Mouse (Mus musculus): Measurements from ENCODE around the gene Cxadr.

Cxadr gene

DNA sequence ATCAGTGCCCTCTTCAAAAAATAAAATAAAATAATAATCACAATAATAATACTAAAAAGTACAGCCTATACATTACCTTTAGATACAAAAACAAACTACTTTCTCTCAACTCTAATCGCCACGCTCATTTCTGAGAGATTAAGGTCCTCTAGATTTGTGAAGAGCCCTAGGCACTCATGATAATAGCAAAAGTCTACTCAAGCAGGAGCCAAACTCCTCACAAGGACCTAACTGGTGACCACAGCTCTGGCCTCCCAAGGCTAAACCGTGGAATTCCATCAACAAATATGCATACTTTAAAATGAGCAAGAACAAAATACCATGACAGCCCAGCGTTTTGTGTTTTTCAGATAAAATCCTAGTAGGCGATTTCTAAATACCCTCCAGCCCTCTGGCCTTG lies 71.5 kb downstream of the Cxadr start:
- DNase-seq, result no peak

DNA sequence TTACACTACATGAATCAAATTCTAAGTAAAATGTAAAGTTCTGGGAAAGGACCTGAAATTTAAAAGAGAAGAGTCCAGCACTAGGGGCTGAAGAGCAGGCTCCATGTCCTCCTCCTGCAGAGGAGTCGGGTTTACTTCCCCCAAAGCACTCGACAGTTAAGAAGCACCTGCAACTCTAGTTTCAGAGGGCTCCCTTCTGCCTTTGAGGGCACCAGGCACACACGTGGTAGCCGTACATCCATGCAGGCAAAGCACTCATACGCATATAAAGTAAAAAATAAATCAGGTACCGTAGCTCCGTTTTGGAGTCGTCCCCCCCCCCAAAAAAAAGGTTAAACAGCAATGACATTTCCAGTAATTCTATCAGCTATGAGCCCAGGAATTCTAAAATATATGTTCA lies 72.5 kb downstream of the Cxadr start:
- DNase-seq, result no peak

DNA sequence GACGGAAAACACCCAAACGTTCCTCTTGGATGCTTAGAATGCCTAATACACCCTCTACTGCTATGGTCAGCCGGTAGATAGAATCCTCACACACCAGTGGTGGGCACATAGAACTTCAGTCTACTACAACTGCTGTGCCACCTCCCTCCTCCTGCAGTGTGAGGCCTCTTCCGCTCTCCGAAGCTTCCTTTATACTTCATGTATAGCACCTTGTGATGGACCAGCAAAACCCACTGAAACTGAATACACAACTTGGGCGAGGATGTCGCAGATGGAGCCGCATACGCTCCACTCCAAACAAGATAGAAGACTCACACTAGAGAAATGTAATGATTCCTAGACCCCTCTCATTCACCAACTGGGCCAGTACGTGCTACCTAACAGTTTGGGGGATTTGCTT lies 73.9 kb downstream of the Cxadr start:
- peak; percentile 5 for DNase-seq

DNA sequence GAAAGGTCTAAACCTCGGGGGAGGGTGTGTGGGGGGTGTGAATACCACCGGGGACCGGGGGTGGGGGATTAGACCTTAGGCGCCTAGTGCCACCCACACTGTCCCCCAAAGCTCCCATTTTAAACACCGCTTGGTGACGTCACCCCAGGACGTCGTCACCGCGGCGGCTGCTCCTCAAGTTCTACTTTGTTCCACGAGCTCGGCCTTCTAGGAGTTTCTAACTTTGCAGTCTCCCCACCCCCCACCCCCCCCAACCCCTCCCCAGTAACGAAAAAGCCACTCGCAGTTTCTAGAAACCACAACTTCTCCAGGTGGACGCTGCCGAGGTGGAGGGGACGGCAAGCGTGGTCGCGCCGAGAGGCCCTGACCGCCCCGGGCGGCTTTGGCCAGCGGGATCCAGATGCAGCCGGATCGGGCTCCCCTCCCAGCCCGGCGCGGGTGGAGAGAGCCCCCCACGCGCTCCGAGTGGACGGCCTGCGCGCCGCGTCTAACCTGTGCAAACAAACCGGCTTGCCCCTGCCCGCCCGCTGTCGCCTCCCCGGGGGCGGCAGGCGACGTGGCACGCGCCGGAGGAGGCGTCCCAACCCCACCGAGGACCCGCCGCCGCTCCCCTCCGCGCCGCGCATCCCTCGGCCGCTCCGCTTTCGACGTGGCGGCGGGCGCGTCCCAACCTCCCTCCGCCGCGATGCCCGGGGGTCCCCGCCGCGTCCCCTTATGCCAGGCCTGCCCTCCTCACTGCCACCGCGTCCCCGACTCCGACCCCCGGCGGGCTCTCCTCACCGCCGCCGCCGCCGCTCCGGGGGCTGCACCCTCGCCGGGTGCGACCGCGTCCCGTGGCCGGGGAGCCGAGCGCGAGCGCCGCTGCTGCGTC lies 74.8 kb downstream of the Cxadr start:
- peak; percentile 27 for DNase-seq

DNA sequence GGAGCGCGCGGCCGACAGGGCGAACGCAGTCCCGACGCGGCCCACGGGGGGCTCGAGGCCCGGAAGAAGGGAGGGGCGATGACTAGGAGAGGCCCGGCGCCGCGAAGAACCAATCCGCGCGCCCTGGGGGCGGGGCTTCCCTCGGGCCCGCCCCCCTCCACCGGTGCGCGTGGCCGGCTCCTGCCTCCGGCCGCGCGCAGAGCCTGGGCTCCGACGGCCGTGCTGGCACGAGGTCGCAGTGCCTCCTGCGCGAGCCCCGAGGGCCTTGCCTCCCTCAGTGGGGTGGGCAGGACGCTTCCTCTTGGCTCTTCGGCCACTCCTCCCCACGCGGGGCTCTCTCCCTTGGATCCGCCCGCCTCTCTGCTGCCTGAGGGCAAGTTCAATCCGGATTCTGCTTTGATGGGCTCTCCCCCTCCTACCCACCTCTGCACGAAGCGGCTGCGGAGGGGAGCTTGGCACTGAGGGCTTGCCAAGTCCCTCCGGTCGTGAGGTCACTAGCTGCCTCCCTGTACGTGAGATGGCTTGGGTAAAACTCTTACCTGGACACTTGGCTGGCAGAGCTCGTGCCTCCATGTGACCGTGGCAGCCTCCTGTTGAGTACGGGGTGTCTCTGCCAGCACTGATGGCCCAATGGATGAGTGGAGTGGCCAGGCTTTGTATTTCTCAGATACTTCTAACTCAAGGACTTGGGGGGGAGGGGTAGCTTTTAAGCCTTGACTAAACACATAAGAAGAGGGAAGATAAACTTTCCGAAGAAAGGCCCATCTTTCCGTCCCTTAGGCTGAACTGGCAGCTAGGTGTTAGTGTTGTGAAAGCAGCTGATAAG lies 75.7 kb downstream of the Cxadr start, which contains the start of gene Btg3:
Gene Btg3, minus strand, starts transcription at position 448 of the 826 bp plus-strand sequence.
- DNase-seq, result peak; percentile 78

DNA sequence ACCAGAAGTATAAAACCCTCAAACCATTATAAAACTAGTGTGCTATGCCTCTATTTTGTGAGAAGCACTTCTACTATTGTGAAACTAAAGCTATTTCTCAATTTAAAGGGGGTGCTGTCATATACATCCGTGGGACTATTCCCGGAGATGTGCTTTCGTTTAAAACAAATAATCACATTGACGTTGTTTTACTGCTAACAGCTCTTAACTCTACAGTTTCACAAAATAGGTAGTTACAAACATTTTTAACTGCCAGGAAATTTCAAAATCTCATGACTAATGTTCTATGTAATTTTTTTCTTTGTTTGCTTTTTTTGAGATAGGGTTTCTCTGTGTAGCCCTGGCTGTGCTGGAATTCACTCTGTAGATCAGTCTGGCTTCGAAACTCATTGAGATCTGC lies 77.2 kb downstream of the Cxadr start:
- DNase-seq, result no peak

DNA sequence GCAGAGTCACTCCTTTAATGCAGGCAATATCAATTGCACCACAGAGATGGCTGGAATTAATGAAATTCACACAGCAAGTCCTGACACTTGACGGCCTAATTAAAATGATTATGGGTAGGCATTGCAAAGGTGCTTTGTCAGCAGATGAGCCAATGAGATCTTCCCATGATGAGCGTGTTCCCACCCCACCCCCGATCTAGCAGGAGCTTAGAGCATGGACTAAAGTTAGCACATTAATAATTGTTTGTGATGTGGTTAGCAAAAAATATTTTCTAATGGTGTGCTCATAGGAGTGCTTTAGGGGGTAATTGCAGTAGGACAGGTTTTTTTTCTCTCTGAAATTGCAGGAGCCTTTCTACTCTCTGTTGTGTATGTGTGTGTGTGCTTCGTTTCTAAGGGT lies 87.8 kb downstream of the Cxadr start:
- DNase-seq, result no peak

DNA sequence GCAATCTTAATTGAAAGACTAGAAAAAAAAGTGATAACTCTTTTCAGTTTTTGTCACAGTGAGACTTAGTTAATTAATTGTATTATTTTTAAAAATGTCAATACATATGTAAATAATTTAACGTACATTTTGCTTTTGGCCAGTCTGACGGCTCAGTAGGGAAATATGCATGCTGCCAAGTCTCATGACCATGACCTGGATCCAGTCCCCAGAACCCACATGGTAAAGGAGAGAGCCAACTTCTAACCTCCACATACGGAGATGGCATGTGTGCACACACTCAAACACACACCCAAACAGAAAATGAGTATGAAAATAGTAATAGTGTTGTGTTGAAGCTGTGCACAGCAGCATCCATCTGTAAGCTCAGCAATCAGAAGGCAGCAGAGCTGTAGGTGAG lies 88.7 kb downstream of the Cxadr start:
- no peak for DNase-seq

DNA sequence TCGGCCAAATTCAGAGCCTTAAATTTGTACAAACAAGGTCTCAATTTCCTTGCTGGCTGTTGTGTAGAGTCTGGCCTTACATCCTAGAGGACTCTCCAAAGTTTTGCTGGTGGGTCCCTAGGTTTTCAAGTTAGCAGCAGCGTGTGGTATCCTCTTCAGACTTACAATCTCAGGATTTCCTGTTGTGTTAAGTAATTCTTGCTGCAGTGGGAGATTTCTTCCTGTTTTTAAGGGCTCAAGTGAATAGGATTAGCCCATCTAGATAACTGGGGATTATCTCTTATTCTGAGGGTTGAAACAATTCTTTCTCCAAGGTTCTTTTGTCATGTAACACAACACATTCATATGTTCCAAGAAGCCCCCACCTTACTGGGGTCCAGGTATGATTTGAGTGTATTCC lies 90.1 kb downstream of the Cxadr start:
- no peak for DNase-seq

DNA sequence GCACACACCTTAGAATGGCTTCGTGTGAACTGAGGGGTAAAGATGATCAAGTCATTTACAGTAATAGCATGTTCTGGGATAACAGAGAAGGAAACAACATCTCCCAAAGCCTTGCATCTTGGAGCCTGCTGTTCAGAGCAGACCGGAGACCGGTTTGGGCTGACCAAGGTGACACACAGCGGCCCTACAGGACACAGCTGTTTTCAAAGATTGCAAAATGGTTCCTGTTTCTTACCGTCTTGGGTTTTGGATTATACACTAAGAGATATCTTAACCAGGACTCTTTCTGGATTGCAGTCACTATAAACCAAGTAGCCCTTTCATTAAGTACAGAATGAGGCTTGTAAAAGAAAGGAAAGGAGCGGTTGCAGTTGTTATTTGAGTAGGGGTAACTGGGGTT lies 97.4 kb downstream of the Cxadr start:
- DNase-seq, result no peak

DNA sequence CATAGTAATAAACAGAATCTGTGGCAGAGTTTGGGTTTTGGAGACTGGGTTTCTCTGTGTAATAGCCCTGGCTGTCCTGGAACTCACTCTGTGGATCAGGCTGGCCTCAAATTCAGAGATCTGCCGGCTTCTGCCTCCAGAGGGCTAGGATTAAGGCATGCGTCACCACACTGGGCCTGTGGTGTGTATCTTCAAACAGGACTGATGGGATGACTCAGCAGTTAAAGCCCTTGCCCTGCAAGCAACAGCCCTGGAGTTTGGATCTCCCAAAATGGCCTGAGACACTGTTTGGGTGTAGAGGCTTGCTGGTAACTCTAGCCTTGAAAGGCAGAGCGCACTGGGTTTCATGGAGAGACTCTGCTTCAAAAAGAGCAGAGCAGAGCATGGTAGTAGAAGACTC lies 98.1 kb downstream of the Cxadr start:
- no peak for DNase-seq

DNA sequence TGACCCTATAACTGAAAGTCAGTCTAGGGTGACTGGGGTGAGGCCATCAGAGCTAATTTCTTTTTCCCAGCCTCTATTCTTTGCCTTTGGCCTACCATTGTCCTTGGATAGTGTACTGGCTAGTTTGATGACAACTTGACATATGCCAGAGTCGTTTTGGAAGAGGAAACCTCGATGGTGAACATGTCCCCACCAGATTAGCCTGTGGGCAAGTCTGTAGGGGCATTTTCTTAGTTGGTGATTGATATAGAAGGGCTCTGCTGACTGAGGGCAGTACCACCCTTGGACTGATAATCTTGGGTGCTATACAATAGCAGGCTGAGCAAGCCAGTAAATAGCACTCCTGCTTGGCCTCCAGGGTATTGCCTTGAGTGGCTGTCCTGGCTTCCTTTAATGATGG lies 101.0 kb downstream of the Cxadr start:
- DNase-seq, result no peak

DNA sequence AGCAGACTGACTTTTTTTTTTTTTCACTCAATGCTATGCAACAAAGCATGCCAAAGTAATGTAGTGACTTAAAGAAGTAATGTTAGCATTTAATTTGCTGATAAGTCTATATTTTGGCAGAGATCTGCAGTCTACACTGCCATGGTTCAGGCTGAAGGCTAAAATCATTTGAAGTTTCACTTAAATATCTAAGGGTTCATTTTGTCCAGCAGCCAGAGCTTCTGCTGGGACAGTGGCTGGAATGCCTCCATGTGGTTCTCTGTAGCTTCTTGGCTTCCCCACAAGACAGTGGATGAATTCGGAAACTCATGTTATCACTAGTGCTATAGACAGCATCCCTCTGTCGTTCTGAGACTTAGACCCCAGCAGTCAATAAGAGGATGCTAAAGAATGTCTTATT lies 105.4 kb downstream of the Cxadr start:
- no peak for DNase-seq

DNA sequence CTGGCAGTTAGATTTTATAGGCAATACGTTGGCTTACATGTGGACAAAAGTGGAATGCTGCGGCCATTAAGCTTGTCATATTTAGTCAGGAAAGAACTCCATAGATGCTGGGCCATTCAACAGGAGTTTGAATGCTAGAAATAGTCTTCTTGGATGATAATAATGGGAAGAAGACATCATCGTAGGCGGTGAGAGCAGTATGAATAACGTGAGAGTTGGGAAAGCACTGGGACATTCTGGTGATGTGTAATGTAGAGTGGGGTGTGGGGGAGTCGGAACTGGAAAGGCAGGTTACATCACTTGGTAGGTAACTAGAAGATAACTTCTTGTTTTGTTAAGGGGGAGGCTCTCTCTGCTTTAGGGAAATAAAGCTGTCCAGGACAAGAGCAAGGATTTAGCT lies 106.6 kb downstream of the Cxadr start:
- DNase-seq, result peak; percentile 18

Data from right cerebral cortex, adult 18-20 months (tissue).